Mouse (Mus musculus): ENCODE data around the gene Sufu.

- TF ChIP-seq CTCF (IDR thresholded peaks at IDR 0.05; ENCODE audit: borderline replicate concordance, insufficient read depth, low read depth, low read length): no peak
- no peak for TF ChIP-seq POLR2A (IDR thresholded peaks at IDR 0.05; ENCODE audit: borderline replicate concordance, insufficient read depth, low read length)
Measured at GRCm38 (mm10) chr19:46518352-46518787, 121.7 kb downstream of the Sufu start.

Data from cerebellum, adult 2 months (tissue).